Mouse (Mus musculus) liver, embryonic 16.5 days (tissue): Measurements from ENCODE around the gene Adap1. TPM values are rescaled to one million over a fixed set of nuclear protein-coding genes. Genes with fewer than 3 reads are reported as not detected.

ENCODE experiments used
- microRNA counts: library from miRNA; unstranded; fragments of <30 nt; microRNA quantifications from one replicate; lab custom pipeline; 2016
- microRNA-seq: library from miRNA; unstranded; fragments of <30 nt; microRNA quantifications from one replicate; pipeline ENCODE4, GENCODE M21; 2016
- polyA plus RNA-seq: library from polyadenylated mRNA; unstranded; fragments of >200 nt; fragmentation: Nextera tagmentation; extraction: Ambion mirVana; gene quantifications from 2 replicates; pipeline ENCODE4 v1.2.1, GENCODE M21; 2015

The Adap1 gene
- polyA plus RNA-seq, 1 experiment from 2014 or later, result 1.3 TPM

MicroRNA genes within 50 kb of the gene (microRNA counts, 519-probe panel; counts per million panel counts)
- microRNA mmu-miR-339-3p (lab: Ali Mortazavi, UCI) (60.7 counts per million), microRNA mmu-miR-339-5p (lab: Ali Mortazavi, UCI) (60.7 counts per million)

Small RNA genes within 50 kb of the gene (microRNA-seq; reads per million reads assigned to microRNA genes)
- gene Mir339, result 774 reads per million, percentile 73 among the genes with 10 or more reads in this experiment

Other genes starting within 250 kb of the Adap1 start
- gene Prkar1b, start 175.6 kb downstream of the Adap1 start, polyA plus RNA-seq, result 0.80 and 0.96 TPM in 2 replicates
- gene Dnaaf5, start 175.4 kb downstream of the Adap1 start, polyA plus RNA-seq, result 1.3 and 2.4 TPM in 2 replicates
- gene Sun1, start 125.0 kb downstream of the Adap1 start, polyA plus RNA-seq, result 19.6 TPM in 2 replicates
- 90.0 and 98.0 TPM in 2 replicates for gene Get4, start 73.3 kb downstream of the Adap1 start, polyA plus RNA-seq
- gene Cox19, start 25.8 kb upstream of the Adap1 start, polyA plus RNA-seq, result 42.2 and 48.1 TPM in 2 replicates
- 0.42 TPM in 1 of 2 replicates, not detected in the other for gene Cyp2w1, start 27.0 kb upstream of the Adap1 start, polyA plus RNA-seq
- gene Gpr146, start 52.1 kb upstream of the Adap1 start, polyA plus RNA-seq, result 20.6 and 24.1 TPM in 2 replicates
- gene C130050O18Rik, start 79.7 kb upstream of the Adap1 start, polyA plus RNA-seq, result 1.2 and 1.6 TPM in 2 replicates
- gene Gper1, start 97.5 kb upstream of the Adap1 start, polyA plus RNA-seq, result 0.07 and 0.15 TPM in 2 replicates
- 10.5 and 10.8 TPM in 2 replicates for gene 3110082I17Rik, start 134.9 kb upstream of the Adap1 start, polyA plus RNA-seq
- gene Zfand2a, start 158.9 kb upstream of the Adap1 start, polyA plus RNA-seq, result 2.3 and 2.7 TPM in 2 replicates
- not detected in 2 replicates for gene Uncx, start 217.9 kb upstream of the Adap1 start, polyA plus RNA-seq